Mouse (Mus musculus) brain, embryonic 14.5 days (tissue): Measurements from ENCODE around the gene Trim33.

ENCODE experiments used
- CTCF ChIP-seq: fragments of 200-500 bp; IDR thresholded peaks from 2 replicates; pipeline ENCODE4 v1.5.1; 2012; ENCODE audit warnings: inconsistent platforms, mild to moderate bottlenecking, moderate library complexity, borderline replicate concordance; ENCODE audit not compliant: insufficient read depth, insufficient read length; ENCODE audit errors: extremely low read depth
- POLR2A ChIP-seq: fragments of 200-500 bp; IDR thresholded peaks from 2 replicates; pipeline ENCODE4 v1.6.1; 2012; ENCODE audit warnings: mild to moderate bottlenecking, inconsistent platforms, borderline replicate concordance; ENCODE audit not compliant: poor library complexity, insufficient read depth, insufficient read length, severe bottlenecking; ENCODE audit errors: extremely low read depth

DNA sequence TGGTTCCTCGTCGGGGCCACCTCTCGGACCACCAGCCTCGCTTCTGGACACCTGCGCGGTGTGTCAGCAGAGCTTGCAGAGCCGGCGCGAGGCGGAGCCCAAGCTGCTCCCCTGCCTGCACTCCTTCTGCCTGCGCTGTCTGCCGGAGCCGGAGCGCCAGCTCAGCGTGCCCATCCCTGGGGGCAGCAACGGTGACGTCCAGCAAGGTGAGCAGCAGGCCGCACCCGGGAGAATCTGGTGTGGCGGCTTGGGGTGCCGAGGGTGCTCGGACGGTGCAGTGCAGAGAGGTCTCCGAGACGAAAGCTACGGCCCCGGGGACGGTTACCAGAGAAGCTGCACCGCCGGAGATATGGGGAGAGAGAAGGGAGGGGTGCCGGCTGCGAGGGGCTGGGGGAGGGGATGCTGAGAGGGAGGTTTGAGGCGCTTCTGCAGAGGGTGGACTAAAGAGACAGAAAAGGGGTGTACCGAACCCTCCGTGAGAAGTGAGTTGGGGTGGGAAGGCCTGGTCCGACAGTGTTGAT, 1.2 kb downstream of the Trim33 start:
- TF ChIP-seq CTCF (no peak), POLR2A (no peak)
